Mouse (Mus musculus): Measurements from ENCODE around the gene Clcn2. TPM values are rescaled to one million over a fixed set of nuclear protein-coding genes. Genes with fewer than 3 reads are reported as not detected.

Clcn2 gene
- total and polyA plus RNA-seq, 3 experiments: 5.4 to 9.4 TPM; not detected in 1

GRCm38 (mm10) chr16:20732925-20733730 lies 15.6 kb upstream of the Clcn2 start, which contains the start of gene Chrd:
Chrd (plus strand) TSS chr16:20733127.
- no peaks in the 10 kb centered on the region for H3K36me3 ChIP-seq (ENCODE audit: control insufficient read depth in 1 of 2, insufficient read depth in 2 of 2, low read length in 2 of 2)
- TF ChIP-seq RCOR1 (IDR thresholded peaks at IDR 0.05; ENCODE audit: low read depth, low read length) (no peak), ETS1 (IDR thresholded peaks at IDR 0.05; ENCODE audit: low read depth, low read length) (no peak), USF2 (IDR thresholded peaks at IDR 0.05; ENCODE audit: borderline replicate concordance in 1 of 2, insufficient read depth in 1 of 2, low read depth in 1 of 2, low read length in 2 of 2) (no peak), MAZ (IDR thresholded peaks at IDR 0.05; ENCODE audit: low read depth, low read length) (no peak), HCFC1 (IDR thresholded peaks at IDR 0.05; ENCODE audit: low read depth, low read length) (no peak), EP300 (IDR thresholded peaks at IDR 0.05; ENCODE audit: low read depth in 1 of 2, low read length in 2 of 2) (no peak), MYC (IDR thresholded peaks at IDR 0.05; ENCODE audit: low read depth, low read length) (no peak), NRF1 (IDR thresholded peaks at IDR 0.05; ENCODE audit: insufficient read depth, low read depth, low read length, poor library complexity, severe bottlenecking) (no peak), MAFK (IDR thresholded peaks at IDR 0.05; ENCODE audit: borderline replicate concordance, low read depth, low read length) (no peak), BHLHE40 (IDR thresholded peaks at IDR 0.05; ENCODE audit: borderline replicate concordance, low read depth, low read length) (no peak), TAL1 (IDR thresholded peaks at IDR 0.05; ENCODE audit: low read length) (no peak)
- H3K27me3 ChIP-seq (ENCODE audit: control insufficient read depth in 1 of 2, insufficient read depth in 2 of 2, low read length in 2 of 2): no peaks in the 10 kb centered on the region; a peak in 3 of 4 replicates
- H3K79me2 ChIP-seq (ENCODE audit: control insufficient read depth, insufficient read depth, low read length, poor library complexity): no peaks in the 10 kb centered on the region
- H3K4me1 ChIP-seq (ENCODE audit: control insufficient read depth in 1 of 2, insufficient read depth in 2 of 2, low read length in 2 of 2): no peaks in the 10 kb centered on the region
- no peaks in the 10 kb centered on the region for H3K9me3 ChIP-seq (replicated peaks; ENCODE audit: insufficient read depth, low read length)
- no peak within 1 kb of the TSS for H3K4me3 ChIP-seq (ENCODE audit: control insufficient read depth in 1 of 2, insufficient read depth in 1 of 2, low read depth in 2 of 2, low read length in 2 of 2)
- DNase-seq (ENCODE audit: low read depth, low spot score): no peak
- no peak within 1 kb of the TSS for H3K27ac ChIP-seq (ENCODE audit: control insufficient read depth, low read depth, low read length)
- no peak within 1 kb of the TSS for H3K9ac ChIP-seq (ENCODE audit: control insufficient read depth, low read depth, low read length, poor library complexity, severe bottlenecking)

DNA sequence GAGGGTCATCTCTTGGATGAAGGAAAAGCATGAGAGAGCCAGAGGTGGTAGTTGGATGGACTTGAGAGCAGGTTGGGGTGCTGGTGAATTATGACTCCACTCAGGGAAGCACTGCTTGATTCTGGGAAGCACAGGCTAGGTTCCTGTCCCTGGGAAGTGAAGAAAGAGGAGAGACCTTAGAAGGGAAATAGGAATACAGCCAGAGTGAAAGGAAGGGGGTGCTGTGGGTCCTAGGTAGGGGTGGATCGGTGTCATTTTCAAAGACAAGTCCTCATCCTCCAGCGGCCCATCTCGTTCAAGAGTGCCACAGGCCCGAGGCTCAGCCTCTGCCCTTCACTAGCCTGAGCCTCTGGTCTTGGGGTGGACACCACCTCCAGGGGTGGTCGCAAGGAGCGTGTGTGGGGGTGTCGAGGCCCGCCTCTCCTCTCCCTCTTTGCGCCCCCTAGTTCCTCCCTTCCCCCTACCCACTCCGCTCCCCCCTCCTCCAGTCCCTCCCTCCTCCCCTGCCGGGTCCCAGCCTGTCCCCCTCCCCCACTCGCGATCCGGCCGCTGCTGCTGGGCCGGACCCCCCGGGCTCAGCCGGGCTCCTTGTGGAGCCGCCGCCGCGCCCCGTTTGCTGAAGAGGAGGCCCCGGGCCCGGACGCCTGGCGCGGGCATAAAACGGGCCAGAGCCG lies 14.8 kb upstream of the Clcn2 start:
- TF ChIP-seq ELF1 (IDR thresholded peaks at IDR 0.05; ENCODE audit: low read depth, low read length) (no peak), MAZ (IDR thresholded peaks at IDR 0.05; ENCODE audit: low read depth, low read length) (no peak), MEF2A (IDR thresholded peaks at IDR 0.05; ENCODE audit: extremely low read depth, insufficient replicate concordance, low read depth, low read length, poor library complexity, severe bottlenecking) (no peak), NELFE (IDR thresholded peaks at IDR 0.05; ENCODE audit: low read depth, low read length) (no peak), KAT2A (conservative IDR thresholded peaks at IDR 0.05; ENCODE audit: low read depth, low read length) (no peak), CHD1 (IDR thresholded peaks at IDR 0.05; ENCODE audit: low read depth, low read length) (no peak), ZKSCAN1 (IDR thresholded peaks at IDR 0.05; ENCODE audit: low read depth, low read length) (no peak), ZMIZ1 (IDR thresholded peaks at IDR 0.05; ENCODE audit: low read depth, low read length) (no peak), TAL1 (IDR thresholded peaks at IDR 0.05; ENCODE audit: low read length) (no peak)
- Histone ChIP-seq H3K9me3 (replicated peaks; ENCODE audit: insufficient read depth, low read length) (no peaks in the 10 kb centered on the region), H3K9ac (ENCODE audit: control insufficient read depth, low read depth, low read length, poor library complexity, severe bottlenecking) (no peak overlapping the region), H3K27me3 (ENCODE audit: control insufficient read depth in 1 of 2, insufficient read depth in 2 of 2, low read length in 2 of 2) (no peaks in the 10 kb centered on the region; a peak in 2 of 4 replicates), H3K36me3 (ENCODE audit: control insufficient read depth in 1 of 2, insufficient read depth in 2 of 2, low read length in 2 of 2) (no peaks in the 10 kb centered on the region), H3K27ac (ENCODE audit: control insufficient read depth, low read depth, low read length) (no peak overlapping the region), H3K4me1 (ENCODE audit: control insufficient read depth in 1 of 2, insufficient read depth in 2 of 2, low read length in 2 of 2) (no peaks in the 10 kb centered on the region), H3K4me3 (ENCODE audit: control insufficient read depth in 1 of 2, insufficient read depth in 1 of 2, low read depth in 2 of 2, low read length in 2 of 2) (no peak overlapping the region), H3K79me2 (ENCODE audit: control insufficient read depth, insufficient read depth, low read length, poor library complexity) (no peaks in the 10 kb centered on the region)
- DNase-seq (ENCODE audit: low read depth, low spot score): no peak

Data from MEL (cell line).